Mouse (Mus musculus): ENCODE measurements around the gene Mttp. TPM values are rescaled to one million over a fixed set of nuclear protein-coding genes. Genes with fewer than 3 reads are reported as not detected.

Gene Mttp
- 2.4 and 3.4 TPM in 2 replicates for polyA plus RNA-seq (2011; ENCODE audit: insufficient read length, low read depth, missing spikeins)

DNA sequence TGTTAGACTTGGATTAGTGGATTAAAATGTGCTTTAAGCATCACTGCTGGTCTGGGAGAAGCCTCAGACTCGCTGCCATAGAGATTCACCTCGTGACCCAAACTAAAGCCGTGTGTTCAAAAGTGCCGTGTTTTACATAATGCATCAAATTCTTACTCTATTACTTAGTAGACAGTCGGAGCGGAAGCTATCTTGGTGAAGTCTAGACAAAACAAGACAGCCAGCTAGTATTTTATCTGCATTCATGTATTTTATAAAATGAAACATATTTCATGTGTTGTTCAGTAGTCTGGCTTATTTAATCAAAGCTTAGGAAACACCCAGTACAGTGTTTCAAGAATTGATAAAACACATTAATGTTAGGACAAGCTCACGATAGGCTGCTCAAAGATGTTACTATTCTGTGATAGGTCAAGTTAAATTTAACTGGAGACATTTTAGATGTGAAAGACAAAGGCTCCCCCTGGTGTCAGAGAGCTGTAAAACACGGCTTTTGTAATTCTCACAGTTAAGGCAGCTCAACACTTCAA, at the start of gene Mttp:
Gene Mttp (minus strand): TSS at position 327 of the 530 bp plus-strand sequence.
- TF ChIP-seq CTCF (IDR thresholded peaks at IDR 0.05; ENCODE audit: borderline replicate concordance, insufficient read depth, low read length) = no peak
- TF ChIP-seq POLR2A (IDR thresholded peaks at IDR 0.05; ENCODE audit: low read depth, low read length) = peak; percentile 39; the same call in 1 of the 2 replicates
- Histone ChIP-seq H3K27ac (ENCODE audit: insufficient read depth, low read length) (peak within 1 kb of the TSS; percentile 98), H3K4me1 (ENCODE audit: control insufficient read depth, insufficient read depth, low read length) (no peaks in the 10 kb centered on the region), H3K4me3 (ENCODE audit: insufficient read depth, low read length) (peak within 1 kb of the TSS; percentile 78)

GRCm38 (mm10) chr3:138193683-138194302, 49.0 kb upstream of the Mttp start, which contains the start of gene 4930579F01Rik:
Gene 4930579F01Rik (minus strand): TSS chr3:138193825.
- no peak for TF ChIP-seq POLR2A (IDR thresholded peaks at IDR 0.05; ENCODE audit: low read depth, low read length)
- TF ChIP-seq CTCF (IDR thresholded peaks at IDR 0.05; ENCODE audit: borderline replicate concordance, insufficient read depth, low read length) = no peak
- Histone ChIP-seq H3K4me3 (ENCODE audit: insufficient read depth, low read length) (no peak within 1 kb of the TSS), H3K27ac (ENCODE audit: insufficient read depth, low read length) (no peak within 1 kb of the TSS), H3K4me1 (ENCODE audit: control insufficient read depth, insufficient read depth, low read length) (no peaks in the 10 kb centered on the region)

DNA sequence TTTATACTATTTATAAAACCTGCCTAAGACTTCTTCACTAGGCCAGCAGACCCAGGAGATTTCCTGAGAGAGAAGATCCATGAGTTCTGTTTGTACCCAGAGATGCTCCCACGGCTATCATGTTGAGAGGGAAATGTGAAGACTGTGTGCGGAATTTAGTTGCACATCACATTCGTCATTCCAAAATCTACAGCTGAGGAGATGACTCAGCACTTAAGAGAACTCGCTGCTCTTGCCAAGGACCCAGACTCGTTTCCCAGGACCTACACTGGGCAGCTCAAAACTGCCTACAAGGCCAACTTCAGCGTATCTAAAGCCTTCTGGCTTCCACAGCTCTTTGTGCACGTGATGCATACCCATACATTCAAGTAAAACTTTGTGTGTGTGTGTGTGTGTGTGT, 47.5 kb upstream of the Mttp start:
- no peak for TF ChIP-seq CTCF (IDR thresholded peaks at IDR 0.05; ENCODE audit: borderline replicate concordance, insufficient read depth, low read length)
- TF ChIP-seq POLR2A (IDR thresholded peaks at IDR 0.05; ENCODE audit: low read depth, low read length) = no peak
- H3K4me3 ChIP-seq (ENCODE audit: insufficient read depth, low read length) = no peak overlapping the region
- no peaks in the 10 kb centered on the region for H3K4me1 ChIP-seq (ENCODE audit: control insufficient read depth, insufficient read depth, low read length)
- H3K27ac ChIP-seq (ENCODE audit: insufficient read depth, low read length) = no peak overlapping the region

GRCm38 (mm10) chr3:138185995-138186930, 41.5 kb upstream of the Mttp start:
- no peak overlapping the region for H3K27ac ChIP-seq (ENCODE audit: insufficient read depth, low read length)
- no peaks in the 10 kb centered on the region for H3K4me1 ChIP-seq (ENCODE audit: control insufficient read depth, insufficient read depth, low read length)
- TF ChIP-seq CTCF (IDR thresholded peaks at IDR 0.05; ENCODE audit: borderline replicate concordance, insufficient read depth, low read length) (no peak), POLR2A (IDR thresholded peaks at IDR 0.05; ENCODE audit: low read depth, low read length) (no peak)
- H3K4me3 ChIP-seq (ENCODE audit: insufficient read depth, low read length) = no peak overlapping the region

DNA sequence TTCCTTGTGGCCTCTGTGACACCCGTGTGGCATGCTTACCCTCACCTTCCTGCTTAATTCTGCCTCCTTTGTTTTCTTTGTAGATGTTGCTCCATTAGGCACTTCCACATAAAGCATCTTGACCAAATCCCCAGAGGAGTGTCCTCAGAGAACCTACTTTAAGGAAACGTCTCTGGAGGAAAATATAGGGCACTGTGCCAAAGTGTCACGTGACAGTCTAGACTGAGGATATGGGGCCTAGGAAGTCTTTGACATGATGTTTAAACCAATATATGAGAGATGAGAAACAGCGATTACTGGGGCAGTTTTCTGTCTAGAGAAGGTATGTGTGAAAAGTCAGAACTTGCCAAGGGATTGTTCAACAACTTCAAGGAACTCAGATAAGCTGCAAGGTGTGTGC, 40.5 kb upstream of the Mttp start:
- Histone ChIP-seq H3K27ac (ENCODE audit: insufficient read depth, low read length) (no peak overlapping the region), H3K4me1 (ENCODE audit: control insufficient read depth, insufficient read depth, low read length) (no peaks in the 10 kb centered on the region), H3K4me3 (ENCODE audit: insufficient read depth, low read length) (no peak overlapping the region)
- no peak for TF ChIP-seq POLR2A (IDR thresholded peaks at IDR 0.05; ENCODE audit: low read depth, low read length)
- TF ChIP-seq CTCF (IDR thresholded peaks at IDR 0.05; ENCODE audit: borderline replicate concordance, insufficient read depth, low read length) = no peak

DNA sequence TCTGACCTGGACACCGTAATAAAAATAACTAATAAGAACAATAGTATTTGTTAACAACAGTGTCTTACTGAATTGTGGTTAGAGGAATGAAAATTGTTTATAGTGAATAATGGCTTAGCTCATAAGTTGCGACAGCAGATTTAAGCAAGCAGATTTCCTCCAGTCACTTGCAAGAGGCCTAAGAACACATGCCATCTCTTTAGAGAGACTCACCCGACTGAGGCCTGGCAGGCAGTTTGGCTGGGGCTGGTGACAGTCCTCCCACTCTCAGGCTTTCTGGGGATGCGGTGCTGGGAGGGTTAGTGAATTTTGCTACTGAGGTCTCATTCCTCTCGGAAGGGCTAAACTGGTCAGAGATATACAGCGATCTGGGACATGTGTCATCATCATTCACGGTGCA, 38.6 kb upstream of the Mttp start:
- no peak for TF ChIP-seq CTCF (IDR thresholded peaks at IDR 0.05; ENCODE audit: borderline replicate concordance, insufficient read depth, low read length)
- TF ChIP-seq POLR2A (IDR thresholded peaks at IDR 0.05; ENCODE audit: low read depth, low read length) = no peak
- Histone ChIP-seq H3K4me3 (ENCODE audit: insufficient read depth, low read length) (no peak overlapping the region), H3K27ac (ENCODE audit: insufficient read depth, low read length) (no peak overlapping the region), H3K4me1 (ENCODE audit: control insufficient read depth, insufficient read depth, low read length) (no peaks in the 10 kb centered on the region)

- Histone ChIP-seq H3K27ac (ENCODE audit: insufficient read depth, low read length) (no peak overlapping the region), H3K4me3 (ENCODE audit: insufficient read depth, low read length) (no peak overlapping the region), H3K4me1 (ENCODE audit: control insufficient read depth, insufficient read depth, low read length) (no peaks in the 10 kb centered on the region)
- TF ChIP-seq POLR2A (IDR thresholded peaks at IDR 0.05; ENCODE audit: low read depth, low read length) (no peak), CTCF (IDR thresholded peaks at IDR 0.05; ENCODE audit: borderline replicate concordance, insufficient read depth, low read length) (no peak)
These were observed 37.3 kb upstream of the Mttp start for GRCm38 (mm10) chr3:138182019-138182418.

GRCm38 (mm10) chr3:138175551-138175950, 30.8 kb upstream of the Mttp start:
- no peak overlapping the region for H3K27ac ChIP-seq (ENCODE audit: insufficient read depth, low read length)
- TF ChIP-seq CTCF (IDR thresholded peaks at IDR 0.05; ENCODE audit: borderline replicate concordance, insufficient read depth, low read length) = no peak
- no peak for TF ChIP-seq POLR2A (IDR thresholded peaks at IDR 0.05; ENCODE audit: low read depth, low read length)
- no peak overlapping the region for H3K4me3 ChIP-seq (ENCODE audit: insufficient read depth, low read length)
- H3K4me1 ChIP-seq (ENCODE audit: control insufficient read depth, insufficient read depth, low read length) = no peaks in the 10 kb centered on the region

DNA sequence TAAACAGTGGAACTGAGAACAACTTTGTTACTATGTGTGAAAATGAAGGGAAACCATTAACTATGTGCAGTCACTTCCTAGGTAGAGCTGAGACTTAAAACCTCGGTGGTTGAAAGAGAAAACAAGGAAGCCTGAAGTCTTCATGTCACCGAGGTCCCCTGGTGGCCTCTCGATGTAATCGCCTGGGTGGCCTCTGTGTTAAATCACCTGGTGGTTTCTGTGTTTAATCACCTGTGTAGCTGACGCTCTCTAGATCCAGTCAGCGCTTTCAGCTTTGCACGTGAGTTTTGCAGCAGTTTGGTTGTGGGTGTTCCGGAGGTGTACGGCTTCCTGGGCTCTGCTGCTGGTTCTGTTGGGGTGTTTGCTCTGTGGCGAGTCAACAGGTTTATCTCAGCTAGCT, 28.5 kb upstream of the Mttp start:
- Histone ChIP-seq H3K4me3 (ENCODE audit: insufficient read depth, low read length) (no peak overlapping the region), H3K4me1 (ENCODE audit: control insufficient read depth, insufficient read depth, low read length) (no peaks in the 10 kb centered on the region), H3K27ac (ENCODE audit: insufficient read depth, low read length) (no peak overlapping the region)
- TF ChIP-seq CTCF (IDR thresholded peaks at IDR 0.05; ENCODE audit: borderline replicate concordance, insufficient read depth, low read length) (no peak), POLR2A (IDR thresholded peaks at IDR 0.05; ENCODE audit: low read depth, low read length) (no peak)

Measured in embryonic fibroblast, embryonic 13.5 days (primary cell).